Comparison of ENCODE assay signal across 26 mouse cellular contexts in the genomic region with DNA sequence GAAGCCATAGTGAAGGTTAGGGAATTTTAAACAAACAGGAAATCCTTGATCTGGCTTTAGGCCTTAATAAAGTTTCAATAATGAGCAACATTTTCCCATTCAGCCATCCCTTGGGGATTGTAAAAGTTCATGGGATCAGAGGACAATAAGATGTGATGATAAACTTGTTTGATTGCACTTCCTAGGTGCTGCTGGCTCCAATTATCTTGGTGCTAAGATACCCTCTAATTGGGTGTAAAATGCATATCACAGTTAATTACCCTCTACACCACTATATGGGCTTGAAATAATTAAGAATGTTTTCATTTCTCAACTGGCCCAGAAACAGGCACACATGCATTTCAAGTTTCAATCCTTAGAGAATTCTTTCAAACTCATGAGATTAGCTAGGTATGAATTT.
"Had no signal": no experiment of that assay in that cellular context is flagged by ENCODE, and none has a peak within 500 bp of the region (broad histone marks: within the 10 kb centered on the region; RNA-seq: fewer than 3 reads in every experiment).

No protein-coding gene starts in this region.

- H3K9ac ChIP-seq: heart, embryonic 13.5 days; heart, embryonic 15.5 days; hindbrain, embryonic 13.5 days; hindbrain, embryonic 15.5 days; limb, embryonic 13.5 days; limb, embryonic 15.5 days; liver, embryonic 12.5 days; liver, embryonic 14.5 days had no signal

- H3K27ac ChIP-seq: heart, adult 2 months; heart, embryonic 13.5 days; heart, embryonic 15.5 days; hindbrain, embryonic 13.5 days; hindbrain, embryonic 15.5 days; hindbrain, postnatal 0 days; layer of hippocampus, adult 2 months; limb, embryonic 13.5 days; limb, embryonic 15.5 days; liver, embryonic 12.5 days; liver, embryonic 14.5 days had no signal

- DNase-seq: gastrocnemius, postnatal 14 days; gastrocnemius, postnatal 36 days; heart, adult 11 months; heart, adult 2 months; heart, postnatal 14 days; heart, postnatal 36 days; kidney, adult 11 months; kidney, adult 2 months; kidney, adult 9 months; kidney, postnatal 10 days; kidney, postnatal 25 days; kidney, postnatal 4 days; layer of hippocampus, postnatal 36 days; left cerebral cortex, postnatal 4 days had no signal

- H3K27me3 ChIP-seq: heart, embryonic 13.5 days; heart, embryonic 15.5 days; hindbrain, embryonic 13.5 days; hindbrain, embryonic 15.5 days; limb, embryonic 13.5 days; limb, embryonic 15.5 days; liver, embryonic 12.5 days had no signal

- H3K4me2 ChIP-seq: heart, embryonic 11.5 days; heart, embryonic 13.5 days; heart, embryonic 15.5 days; hindbrain, embryonic 13.5 days; hindbrain, embryonic 15.5 days; limb, embryonic 13.5 days; limb, embryonic 15.5 days; liver, embryonic 12.5 days had no signal

- H3K4me1 ChIP-seq: heart, embryonic 13.5 days; heart, embryonic 15.5 days; hindbrain, embryonic 13.5 days; hindbrain, embryonic 15.5 days; limb, embryonic 13.5 days; limb, embryonic 15.5 days had no signal

- H3K9me3 ChIP-seq: heart, embryonic 13.5 days; heart, embryonic 15.5 days; hindbrain, embryonic 13.5 days; hindbrain, embryonic 15.5 days; limb, embryonic 13.5 days; limb, embryonic 15.5 days; liver, embryonic 12.5 days had no signal

- ATAC-seq: hindbrain, postnatal 0 days; intestine, embryonic 16.5 days; liver, embryonic 12.5 days had no signal

- H3K36me3 ChIP-seq: heart, embryonic 13.5 days; heart, embryonic 15.5 days; hindbrain, embryonic 13.5 days; hindbrain, embryonic 15.5 days; limb, embryonic 13.5 days; limb, embryonic 15.5 days; liver, embryonic 12.5 days had no signal

- H3K4me3 ChIP-seq: heart, adult 2 months; heart, embryonic 13.5 days; heart, embryonic 15.5 days; hindbrain, embryonic 13.5 days; hindbrain, embryonic 15.5 days; layer of hippocampus, adult 2 months; limb, embryonic 13.5 days; limb, embryonic 15.5 days; liver, embryonic 12.5 days had no signal
